Mouse (Mus musculus) small intestine, adult 2 months (tissue): ENCODE measurements around the gene Hcar1.

Experiments used
- CTCF ChIP-seq: fragments of 200-500 bp; IDR thresholded peaks from 2 replicates; pipeline ENCODE4 v1.5.1; 2012; ENCODE audit warnings: low read depth, mild to moderate bottlenecking, control low read depth, inconsistent platforms, low read length, moderate library complexity, mixed read lengths; ENCODE audit not compliant: insufficient replicate concordance, insufficient read length; ENCODE audit errors: extremely low read depth
- POLR2A ChIP-seq: fragments of 200-500 bp; IDR thresholded peaks from 2 replicates; pipeline ENCODE4 v1.6.1; 2012; ENCODE audit warnings: low read depth, mild to moderate bottlenecking, control low read depth, inconsistent platforms, low read length, moderate library complexity

- no peak for TF ChIP-seq CTCF
- TF ChIP-seq POLR2A: no peak
Observed at GRCm38 (mm10) chr5:123874177-123874576, 5.6 kb downstream of the Hcar1 start.
